ENCODE assay signal across 8 mouse cellular contexts in genomic region chr2:145610796-145611705, GRCm38 (mm10).
DNase-seq lines count a peak whose midpoint lies in the region; ATAC-seq and TF ChIP-seq lines count a peak whose summit lies in the region.

No protein-coding gene starts in this region.

- peak; percentile 80 for TF ChIP-seq CTCF in stomach, postnatal 0 days (IDR thresholded peaks at IDR 0.05; ENCODE audit: low read depth)

- H3K27me3 ChIP-seq in stomach, postnatal 0 days (ENCODE audit: control insufficient read depth, insufficient read depth, low read length), result no peaks in the 10 kb centered on the region

- H3K4me3 ChIP-seq in stomach, postnatal 0 days (ENCODE audit: low read depth, low read length), result no peak overlapping the region

- no peak overlapping the region for H3K4me2 ChIP-seq in stomach, postnatal 0 days (replicated peaks; ENCODE audit: low read depth)

- no peak for ATAC-seq in cerebellum, adult (ENCODE audit: insufficient number of reproducible peaks, low FRiP score, low TSS enrichment)
- ATAC-seq in stomach, postnatal 0 days (ENCODE audit: low FRiP score, low TSS enrichment), result no peak

- no peaks in the 10 kb centered on the region for H3K9me3 ChIP-seq in stomach, postnatal 0 days (ENCODE audit: control insufficient read depth, low read length)

- peak; percentile 23 to 44 for DNase-seq in cerebellum, adult 18-20 months
- DNase-seq in spleen, postnatal 10 days (ENCODE audit: low spot score in 2 of 2), result peak; percentile 8 to 49
- DNase-seq in spleen, adult 12 weeks (ENCODE audit: low spot score), result no peak
- DNase-seq in embryo, embryonic 11.5 days (ENCODE audit: low read depth, low spot score), result peak; percentile 41
- DNase-seq in kidney, adult 9 months, result peak; percentile 69
- DNase-seq in lung, adult 18-20 months, result peak; percentile 56 to 60
- DNase-seq in stomach, postnatal 0 days (ENCODE audit: low spot score), result peak; percentile 56

- no peaks in the 10 kb centered on the region for H3K4me1 ChIP-seq in stomach, postnatal 0 days (replicated peaks; ENCODE audit: control insufficient read depth, insufficient read depth)

- no peak for TF ChIP-seq EP300 in stomach, postnatal 0 days (optimal IDR thresholded peaks at IDR 0.05)

- H3K36me3 ChIP-seq in stomach, postnatal 0 days (ENCODE audit: control insufficient read depth, insufficient read depth, low read length), result no peaks in the 10 kb centered on the region

- no peak overlapping the region for H3K27ac ChIP-seq in stomach, postnatal 0 days (replicated peaks)

- H3K9ac ChIP-seq in stomach, postnatal 0 days (ENCODE audit: low read length), result no peak overlapping the region

- 46% methylated on average over 15 of the region's 15 CpGs for WGBS in stomach, postnatal 0 days
